Mouse (Mus musculus) hindlimb bud, embryonic 11.5 days (tissue): Measurements from ENCODE around the gene Fam207a.

Source experiments
- DNase-seq: peaks from one replicate; pipeline ENCODE4 v3.0.0-alpha.2; 2012; ENCODE audit warnings: low read depth, low spot score; ENCODE audit errors: extremely low spot score

Gene Fam207a

GRCm38 (mm10) chr10:77502967-77503922 is 12.3 kb downstream of the Fam207a start:
- no peak for DNase-seq

GRCm38 (mm10) chr10:77500636-77501035 is 14.9 kb downstream of the Fam207a start:
- DNase-seq = no peak

GRCm38 (mm10) chr10:77498254-77498653 is 17.3 kb downstream of the Fam207a start:
- DNase-seq = no peak

DNA sequence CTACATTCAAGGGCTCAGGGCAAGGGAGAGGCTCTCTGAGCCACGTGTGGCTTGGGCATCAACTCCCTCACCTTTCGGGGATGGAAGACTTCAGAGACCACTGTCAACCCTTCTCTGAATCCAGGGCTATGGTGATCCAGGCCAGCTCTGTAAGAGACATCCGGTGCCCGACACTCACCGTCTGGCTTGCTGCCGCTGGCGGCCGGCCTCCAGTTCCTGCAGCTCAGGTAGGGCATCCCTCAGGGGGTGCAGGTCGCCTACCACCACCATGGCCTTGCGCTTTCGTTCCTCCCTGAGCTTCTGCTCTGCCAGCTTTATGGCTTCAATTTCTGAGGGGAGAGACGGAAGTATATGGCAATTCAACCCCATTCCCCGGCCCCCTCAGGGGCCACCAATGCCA is 18.4 kb downstream of the Fam207a start:
- no peak for DNase-seq

- DNase-seq = no peak
Measured at GRCm38 (mm10) chr10:77492885-77493284, 22.7 kb downstream of the Fam207a start.

- no peak for DNase-seq
Measured at GRCm38 (mm10) chr10:77491585-77491984, 24.0 kb downstream of the Fam207a start.

GRCm38 (mm10) chr10:77488168-77488567 is 27.4 kb downstream of the Fam207a start:
- DNase-seq = no peak

- DNase-seq = no peak
Measured at GRCm38 (mm10) chr10:77485786-77486185, 29.8 kb downstream of the Fam207a start.

GRCm38 (mm10) chr10:77484205-77484935 is 31.2 kb downstream of the Fam207a start:
- no peak for DNase-seq

- no peak for DNase-seq
Measured at GRCm38 (mm10) chr10:77481814-77482213, 33.8 kb downstream of the Fam207a start.

- DNase-seq = no peak
Measured at GRCm38 (mm10) chr10:77479972-77480371, 35.6 kb downstream of the Fam207a start.

GRCm38 (mm10) chr10:77476907-77477306 is 38.7 kb downstream of the Fam207a start:
- no peak for DNase-seq

DNA sequence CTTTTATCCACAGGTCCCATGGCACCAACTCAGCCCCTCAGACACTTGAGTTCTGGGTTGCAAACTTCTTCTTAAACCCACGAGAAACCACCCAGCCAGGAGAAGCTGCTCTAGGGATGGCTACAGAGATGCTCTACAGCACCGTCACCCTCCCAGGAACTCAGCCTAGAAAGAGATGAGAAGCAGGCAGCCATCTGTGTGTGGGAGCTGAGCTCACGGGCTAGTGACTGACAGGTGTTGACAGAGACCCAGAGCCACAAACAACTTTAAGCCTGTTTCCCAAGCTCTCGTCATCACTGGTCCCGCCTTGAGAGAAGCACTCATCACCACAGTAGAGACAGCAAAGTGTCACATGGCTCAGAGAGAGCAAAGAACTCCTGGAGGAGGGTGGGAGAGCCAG is 43.4 kb downstream of the Fam207a start:
- DNase-seq = no peak

DNA sequence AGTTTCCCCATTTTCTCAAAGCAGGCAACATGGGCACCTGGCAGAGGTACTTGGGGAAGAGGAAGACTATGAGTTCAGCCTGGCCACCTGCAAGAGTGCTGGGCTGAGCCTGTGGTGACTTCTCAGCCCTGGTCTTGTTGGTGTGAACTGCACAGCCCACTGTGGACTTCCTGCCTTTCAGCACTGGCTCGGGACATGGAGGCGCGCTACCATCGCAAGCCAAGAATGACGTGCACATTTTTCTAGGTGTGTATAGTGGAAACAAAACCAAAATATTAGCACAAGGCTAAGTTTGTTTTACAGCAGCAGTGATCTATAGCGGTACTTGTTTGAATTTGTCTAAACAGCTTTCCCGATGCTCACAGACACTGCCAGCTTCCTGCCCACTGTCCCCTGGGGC is 44.1 kb downstream of the Fam207a start:
- no peak for DNase-seq

GRCm38 (mm10) chr10:77470763-77471162 is 44.8 kb downstream of the Fam207a start:
- DNase-seq = no peak

- DNase-seq = no peak
Measured at GRCm38 (mm10) chr10:77468675-77469074, 46.9 kb downstream of the Fam207a start.

GRCm38 (mm10) chr10:77467407-77467806 is 48.2 kb downstream of the Fam207a start:
- no peak for DNase-seq

DNA sequence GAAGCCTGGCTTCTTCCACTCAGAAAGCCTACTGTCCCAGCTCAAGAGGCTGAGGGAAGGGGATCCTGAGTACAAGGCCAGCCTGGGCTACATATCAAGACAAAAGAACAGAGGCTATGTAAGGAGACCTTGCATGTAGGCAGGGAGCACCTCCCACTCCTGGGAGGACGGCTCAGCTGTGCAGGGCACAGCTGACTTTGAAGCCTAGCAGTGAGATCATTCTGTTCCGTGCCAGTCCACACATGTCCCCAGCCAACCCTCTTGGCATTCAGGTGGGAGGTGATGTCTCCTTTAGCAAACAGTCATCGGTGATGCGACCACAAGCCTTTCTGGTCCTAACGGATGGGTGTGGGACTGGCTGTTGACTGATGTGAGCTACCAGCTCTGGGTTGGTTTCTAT is 49.7 kb downstream of the Fam207a start:
- no peak for DNase-seq

- DNase-seq = no peak
Measured at GRCm38 (mm10) chr10:77464181-77464936, 51.2 kb downstream of the Fam207a start.

- DNase-seq = no peak
Measured at GRCm38 (mm10) chr10:77461161-77461560, 54.4 kb downstream of the Fam207a start.

DNA sequence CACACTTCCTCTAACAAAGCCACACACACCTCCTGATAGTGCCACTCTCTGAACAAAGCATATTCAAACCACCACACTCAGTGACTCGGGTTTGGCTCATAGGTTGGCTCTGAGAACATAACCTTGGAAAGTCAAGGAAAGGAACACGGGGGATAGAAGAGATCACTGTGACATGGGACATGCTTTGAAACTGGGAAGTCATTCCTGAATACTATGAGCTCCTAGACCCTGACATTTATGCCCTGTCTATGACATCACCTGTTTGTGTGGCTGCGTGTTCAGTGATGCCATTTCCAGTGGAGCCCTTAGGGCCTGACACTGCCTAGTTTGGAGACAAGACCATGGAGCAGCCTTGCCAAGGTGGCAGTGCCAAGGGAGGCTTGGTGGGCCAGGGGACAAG is 57.9 kb downstream of the Fam207a start:
- DNase-seq = no peak
